In the genomic region with DNA sequence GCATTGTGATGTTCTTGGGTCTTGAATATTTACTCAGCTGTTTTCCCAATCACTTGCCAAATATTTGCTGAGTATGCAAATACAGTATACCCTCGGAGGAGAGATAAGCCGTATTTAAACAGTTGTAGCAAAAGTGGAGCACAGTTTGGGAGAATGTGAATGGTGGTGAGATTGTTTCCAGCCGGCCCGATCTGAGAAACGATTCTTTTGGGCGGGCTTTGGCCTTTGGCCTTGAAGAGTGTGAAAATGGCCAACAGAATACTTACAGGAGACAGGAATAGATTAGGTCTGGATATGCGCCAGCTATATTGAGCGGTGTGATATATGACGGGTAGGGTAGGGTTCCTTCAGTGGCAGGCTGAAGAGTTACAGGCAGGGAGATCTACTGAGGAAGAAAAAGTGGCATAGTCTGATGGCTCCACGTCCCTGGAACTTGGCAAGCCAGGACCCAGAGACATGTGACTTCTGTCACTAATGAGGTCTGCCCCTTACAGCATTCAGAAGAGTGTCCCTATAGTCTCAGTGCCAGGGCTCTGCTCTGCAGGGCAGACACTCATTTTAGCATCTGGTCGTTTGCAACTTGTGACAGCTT, we compare ENCODE assay signal across 10 mouse cellular contexts.
DNase-seq lines count a peak whose midpoint lies in the region; ATAC-seq and TF ChIP-seq lines count a peak whose summit lies in the region.
"Had no signal": no experiment of that assay in that cellular context is flagged by ENCODE, and none has a peak within 500 bp of the region (broad histone marks: within the 10 kb centered on the region; RNA-seq: fewer than 3 reads in every experiment).

No protein-coding gene starts in this region.

- H3K4me3 ChIP-seq in forebrain, embryonic 14.5 days (ENCODE audit: low read depth, low read length) = no peak overlapping the region
- no peak overlapping the region for H3K4me3 ChIP-seq in forebrain, embryonic 10.5 days
- H3K4me3 ChIP-seq in lung, embryonic 14.5 days (ENCODE audit: low read depth, low read length) = no peak overlapping the region
- H3K4me3 ChIP-seq in intestine, postnatal 0 days (ENCODE audit: low read depth, low read length) = no peak overlapping the region
- no peak overlapping the region for H3K4me3 ChIP-seq in stomach, embryonic 14.5 days (ENCODE audit: low read depth, low read length)

- H3K36me3 ChIP-seq in forebrain, embryonic 14.5 days (ENCODE audit: control insufficient read depth, insufficient read depth, low read length) = no peaks in the 10 kb centered on the region
- no peaks in the 10 kb centered on the region for H3K36me3 ChIP-seq in forebrain, embryonic 10.5 days (replicated peaks)
- no peaks in the 10 kb centered on the region for H3K36me3 ChIP-seq in lung, embryonic 14.5 days (ENCODE audit: insufficient read depth)
- H3K36me3 ChIP-seq in intestine, postnatal 0 days (ENCODE audit: control insufficient read depth, insufficient read depth) = no peaks in the 10 kb centered on the region
- no peaks in the 10 kb centered on the region for H3K36me3 ChIP-seq in stomach, embryonic 14.5 days (ENCODE audit: control insufficient read depth, insufficient read depth, low read length)

- 66% methylated on average over 11 of the region's 11 CpGs for WGBS in forebrain, embryonic 14.5 days
- 87% methylated on average over 11 of the region's 11 CpGs for WGBS in forebrain, embryonic 10.5 days
- WGBS in lung, embryonic 14.5 days = 11% methylated on average over 11 of the region's 11 CpGs
- WGBS in intestine, postnatal 0 days = 21% methylated on average over 11 of the region's 11 CpGs
- WGBS in stomach, embryonic 14.5 days = 10% methylated on average over 11 of the region's 11 CpGs

- no peak for TF ChIP-seq CTCF in lung, embryonic 14.5 days (IDR thresholded peaks at IDR 0.05; ENCODE audit: low read depth)
- TF ChIP-seq CTCF in intestine, postnatal 0 days (IDR thresholded peaks at IDR 0.05; ENCODE audit: low read depth) = no peak

- H3K9me3 ChIP-seq in forebrain, embryonic 14.5 days (replicated peaks; ENCODE audit: control insufficient read depth, low read length) = no peaks in the 10 kb centered on the region
- peaks cover 4% of the 10 kb centered on the region; the same call in 1 of the 2 replicates for H3K9me3 ChIP-seq in forebrain, embryonic 10.5 days
- H3K9me3 ChIP-seq in lung, embryonic 14.5 days (ENCODE audit: low read depth, low read length) = no peaks in the 10 kb centered on the region
- H3K9me3 ChIP-seq in intestine, postnatal 0 days (ENCODE audit: control insufficient read depth) = no peaks in the 10 kb centered on the region
- no peaks in the 10 kb centered on the region for H3K9me3 ChIP-seq in stomach, embryonic 14.5 days (ENCODE audit: control insufficient read depth, low read depth, low read length)

- peaks cover 8% of the 10 kb centered on the region; the same call in 1 of the 2 replicates for H3K4me1 ChIP-seq in forebrain, embryonic 14.5 days (ENCODE audit: control insufficient read depth, insufficient read depth, low read length)
- peaks cover 21% of the 10 kb centered on the region for H3K4me1 ChIP-seq in forebrain, embryonic 10.5 days
- H3K4me1 ChIP-seq in lung, embryonic 14.5 days (ENCODE audit: insufficient read depth) = peaks cover 19% of the 10 kb centered on the region; the same call in 1 of the 2 replicates
- no peaks in the 10 kb centered on the region for H3K4me1 ChIP-seq in intestine, postnatal 0 days (replicated peaks; ENCODE audit: control insufficient read depth, insufficient read depth, low read length)
- H3K4me1 ChIP-seq in stomach, embryonic 14.5 days (ENCODE audit: control insufficient read depth, insufficient read depth, low read length) = peaks cover 18% of the 10 kb centered on the region; the same call in 1 of the 2 replicates

- peak; percentile 42; the same call in 1 of the 2 replicates for ATAC-seq in forebrain, embryonic 14.5 days
- ATAC-seq in lung, embryonic 14.5 days (ENCODE audit: insufficient read depth) = peak; percentile 96
- ATAC-seq in intestine, postnatal 0 days = peak; percentile 53
- peak; percentile 89 for ATAC-seq in stomach, embryonic 14.5 days (ENCODE audit: insufficient number of reproducible peaks, insufficient read depth, low FRiP score, low read depth)
- ATAC-seq: activated CD4-positive, CD25-positive, alpha-beta regulatory T cell, adult 4 months had no signal

- peak; percentile 34 for DNase-seq in forebrain, embryonic 14.5 days (ENCODE audit: low spot score)
- DNase-seq in forebrain, embryonic 10.5 days (ENCODE audit: extremely low spot score, low spot score) = no peak
- peak; percentile 92 for DNase-seq in lung, embryonic 14.5 days
- DNase-seq in lung, adult 18-20 months = no peak
- no peak for DNase-seq in frontal cortex, adult 2 months (ENCODE audit: extremely low spot score in 1 of 2, low spot score in 1 of 2)
- DNase-seq in adipocyte (ENCODE audit: low spot score) = no peak
- DNase-seq: cerebellum, adult 9-10 months had no signal

- H3K4me2 ChIP-seq in forebrain, embryonic 14.5 days (ENCODE audit: low read length) = no peak overlapping the region
- peak overlapping the region; percentile 23; the same call in 1 of the 2 replicates for H3K4me2 ChIP-seq in lung, embryonic 14.5 days
- peak overlapping the region; percentile 35; the same call in 1 of the 2 replicates for H3K4me2 ChIP-seq in intestine, postnatal 0 days (replicated peaks; ENCODE audit: low read depth)
- H3K4me2 ChIP-seq in stomach, embryonic 14.5 days (replicated peaks; ENCODE audit: low read depth, low read length) = no peak overlapping the region

- H3K9ac ChIP-seq in forebrain, embryonic 14.5 days (ENCODE audit: low read length) = no peak overlapping the region
- no peak overlapping the region for H3K9ac ChIP-seq in lung, embryonic 14.5 days
- H3K9ac ChIP-seq in intestine, postnatal 0 days (ENCODE audit: low read depth, low read length) = no peak overlapping the region
- H3K9ac ChIP-seq in stomach, embryonic 14.5 days (replicated peaks; ENCODE audit: low read depth, low read length) = no peak overlapping the region

- no peak overlapping the region for H3K27ac ChIP-seq in forebrain, embryonic 14.5 days (ENCODE audit: low read depth, low read length)
- no peak overlapping the region for H3K27ac ChIP-seq in forebrain, embryonic 10.5 days
- no peak overlapping the region; the same call in 1 of the 2 replicates for H3K27ac ChIP-seq in lung, embryonic 14.5 days (ENCODE audit: low read depth)
- no peak overlapping the region for H3K27ac ChIP-seq in intestine, postnatal 0 days (ENCODE audit: low read depth, low read length)
- peak overlapping the region; percentile 4; the same call in 1 of the 2 replicates for H3K27ac ChIP-seq in stomach, embryonic 14.5 days (ENCODE audit: low read length)

- H3K27me3 ChIP-seq in forebrain, embryonic 14.5 days (replicated peaks; ENCODE audit: control insufficient read depth, insufficient read depth, low read length) = no peaks in the 10 kb centered on the region
- no peaks in the 10 kb centered on the region for H3K27me3 ChIP-seq in forebrain, embryonic 10.5 days (ENCODE audit: poor library complexity, severe bottlenecking)
- no peaks in the 10 kb centered on the region for H3K27me3 ChIP-seq in lung, embryonic 14.5 days (ENCODE audit: insufficient read depth, low read length)
- no peaks in the 10 kb centered on the region for H3K27me3 ChIP-seq in intestine, postnatal 0 days (replicated peaks; ENCODE audit: control insufficient read depth, insufficient read depth, low read length)
- no peaks in the 10 kb centered on the region for H3K27me3 ChIP-seq in stomach, embryonic 14.5 days (ENCODE audit: control insufficient read depth, insufficient read depth, low read length)

Comparison
In these comparisons a context has a peak if more than half of its experiments do, and no peak if none do; other contexts are left out.
1. DNase-seq: peak in forebrain, embryonic 14.5 days (single experiment) and lung, embryonic 14.5 days (single experiment); none in forebrain, embryonic 10.5 days (single experiment), lung, adult 18-20 months (0 of 2), frontal cortex, adult 2 months (0 of 2) and adipocyte (single experiment).
2. ATAC-seq: peak in every context shown above with its lines; median percentile 96 in lung, embryonic 14.5 days; 89 in stomach, embryonic 14.5 days; 53 in intestine, postnatal 0 days; 42 in forebrain, embryonic 14.5 days.
3. H3K4me2 ChIP-seq: peak in lung, embryonic 14.5 days (single experiment) and intestine, postnatal 0 days (single experiment); none in forebrain, embryonic 14.5 days (single experiment) and stomach, embryonic 14.5 days (single experiment).